8 mouse cellular contexts compared by ENCODE assay signal in genomic region chr13:91223063-91223462, GRCm38 (mm10). TPM values are rescaled to one million over a fixed set of nuclear protein-coding genes. Genes with fewer than 3 reads are reported as not detected.
DNase-seq lines count a peak whose midpoint lies in the region; ATAC-seq and TF ChIP-seq lines count a peak whose summit lies in the region.

No protein-coding gene starts in this region.

- H3ac ChIP-seq in myocyte (ENCODE audit: control insufficient read depth, insufficient read length): peak overlapping the region; percentile 24

- no peaks in the 10 kb centered on the region for H3K79me2 ChIP-seq in myocyte (ENCODE audit: control insufficient read depth, insufficient read depth)

- peak overlapping the region; percentile 68 for H3K4me2 ChIP-seq in embryonic facial prominence, embryonic 14.5 days (ENCODE audit: low read depth, low read length)
- peak overlapping the region; percentile 68 for H3K4me2 ChIP-seq in hindbrain, embryonic 16.5 days (ENCODE audit: low read length)
- H3K4me2 ChIP-seq in myocyte (ENCODE audit: low read depth): peak overlapping the region; percentile 66

- no peak for TF ChIP-seq POLR2A in myocyte (IDR thresholded peaks at IDR 0.05; ENCODE audit: insufficient read length, low read depth)

- H3K4me1 ChIP-seq in embryonic facial prominence, embryonic 14.5 days (ENCODE audit: control insufficient read depth, insufficient read depth, low read length): 0 out of 2 replicates have a peak, but pooled peaks cover 9% of the 10 kb centered on the region
- peaks cover 7% of the 10 kb centered on the region for H3K4me1 ChIP-seq in hindbrain, embryonic 16.5 days (ENCODE audit: control insufficient read depth, insufficient read depth, low read depth, low read length)

- H3K27me3 ChIP-seq in embryonic facial prominence, embryonic 14.5 days (replicated peaks; ENCODE audit: control insufficient read depth, insufficient read depth, low read length): no peaks in the 10 kb centered on the region
- H3K27me3 ChIP-seq in hindbrain, embryonic 16.5 days (replicated peaks; ENCODE audit: control insufficient read depth, insufficient read depth, low read length): no peaks in the 10 kb centered on the region
- H3K27me3 ChIP-seq in myocyte (ENCODE audit: control insufficient read depth, insufficient read depth, insufficient read length): no peaks in the 10 kb centered on the region

- 70% methylated on average over 1 of the region's 1 CpGs for WGBS in embryonic facial prominence, embryonic 14.5 days
- WGBS in hindbrain, embryonic 16.5 days: 31% methylated on average over 1 of the region's 1 CpGs

- H3K27ac ChIP-seq in left cerebral cortex, adult 2 months: peak overlapping the region; percentile 99
- H3K27ac ChIP-seq in embryonic facial prominence, embryonic 14.5 days (replicated peaks; ENCODE audit: low read depth, low read length): peak overlapping the region; percentile 91
- H3K27ac ChIP-seq in hindbrain, embryonic 16.5 days (ENCODE audit: low read depth, low read length): no peak overlapping the region; the same call in 1 of the 2 replicates

- no peak for TF ChIP-seq CTCF in left cerebral cortex, adult 2 months (IDR thresholded peaks at IDR 0.05)

- no peaks in the 10 kb centered on the region for H3K36me3 ChIP-seq in embryonic facial prominence, embryonic 14.5 days (ENCODE audit: control insufficient read depth, insufficient read depth, low read length)
- no peaks in the 10 kb centered on the region for H3K36me3 ChIP-seq in hindbrain, embryonic 16.5 days (ENCODE audit: control insufficient read depth, insufficient read depth, low read length)
- no peaks in the 10 kb centered on the region for H3K36me3 ChIP-seq in myocyte (ENCODE audit: control insufficient read depth, insufficient read depth)

- no peaks in the 10 kb centered on the region for H3K9me3 ChIP-seq in embryonic facial prominence, embryonic 14.5 days (ENCODE audit: control insufficient read depth, low read length)
- no peaks in the 10 kb centered on the region for H3K9me3 ChIP-seq in hindbrain, embryonic 16.5 days (ENCODE audit: control insufficient read depth, low read length)

- no peak for ATAC-seq in embryonic facial prominence, embryonic 14.5 days (ENCODE audit: low read depth)
- ATAC-seq in hindbrain, embryonic 16.5 days: no peak

- H3K4me3 ChIP-seq in left cerebral cortex, adult 2 months: peak overlapping the region; percentile 97
- peak overlapping the region; percentile 62 for H3K4me3 ChIP-seq in embryonic facial prominence, embryonic 14.5 days (ENCODE audit: low read depth, low read length)
- peak overlapping the region; percentile 77 for H3K4me3 ChIP-seq in hindbrain, embryonic 16.5 days (ENCODE audit: low read length)
- H3K4me3 ChIP-seq in myocyte: peak overlapping the region; percentile 52

- intact Hi-C loops in left cerebral cortex, adult 2 months (cut with DNase I): loop anchor here (5.0 kb wide), 2 partner anchors 96 to 414 kb away; no protein-coding TSS in a partner anchor

- DNase-seq in left cerebral cortex, adult 2 months (ENCODE audit: extremely low spot score in 1 of 2, low spot score in 2 of 2): no peak
- DNase-seq in left cerebral cortex, adult 9 months (ENCODE audit: low spot score in 2 of 2): no peak
- no peak for DNase-seq in embryonic facial prominence, embryonic 14.5 days (ENCODE audit: low spot score)
- DNase-seq in ovary, postnatal 10 days (ENCODE audit: low spot score): no peak
- no peak for DNase-seq in ovary, postnatal 14 days (ENCODE audit: low spot score)
- DNase-seq in frontal cortex, postnatal 25 days (ENCODE audit: low spot score in 2 of 2): no peak

- no peak overlapping the region for H3K9ac ChIP-seq in embryonic facial prominence, embryonic 14.5 days (ENCODE audit: low read depth, low read length)
- 0 out of 2 replicates have a peak overlapping the region, but pooled peaks have one; percentile 11 for H3K9ac ChIP-seq in hindbrain, embryonic 16.5 days (ENCODE audit: low read depth, low read length)

TF ChIP-seq in myocyte, 11 proteins besides CTCF, POLR2A, EP300 and RAD21:
- TF ChIP-seq MYOG (IDR thresholded peaks at IDR 0.05; ENCODE audit: control insufficient read depth in 1 of 3, insufficient read depth in 1 of 3, insufficient read length in 2 of 3, low read depth in 2 of 3): no peak

RNA-seq across cellular contexts. Expression of gene Atg10, which starts 0.7 kb away (rescaled TPM):
- total RNA-seq in left cerebral cortex, adult 2 months (2021): 10 to 100 TPM; 13.9 to 14.5 TPM
- polyA plus RNA-seq in embryonic facial prominence, embryonic 14.5 days (2014; fragmentation: Nextera tagmentation; extraction: Ambion mirVana): 14.5 and 17.9 TPM in 2 replicates
- 13.9 and 14.3 TPM in 2 replicates for polyA plus RNA-seq in hindbrain, embryonic 16.5 days (2015; fragmentation: Nextera tagmentation; extraction: Ambion mirVana)
- polyA plus RNA-seq in myocyte (2012; fragmentation: generic; extraction: Trizol): 5.9 TPM
